Mouse (Mus musculus) left cerebral cortex, adult 9 months (tissue): ENCODE results near the gene Ctdsp2.

Source experiments
- DNase-seq, 2 experiments: peaks; one replicate each; pipeline ENCODE4 v3.0.0; 2022; ENCODE audit warnings: low spot score in 2 of 2

The Ctdsp2 gene

GRCm38 (mm10) chr10:126962966-126963330 lies 15.6 kb upstream of the Ctdsp2 start:
- no peak for DNase-seq

GRCm38 (mm10) chr10:126963821-126964220 lies 14.7 kb upstream of the Ctdsp2 start:
- no peak for DNase-seq

- DNase-seq = no peak
Measured at GRCm38 (mm10) chr10:126971363-126972050, 7.0 kb upstream of the Ctdsp2 start.

GRCm38 (mm10) chr10:126972051-126972725 lies 6.3 kb upstream of the Ctdsp2 start:
- no peak for DNase-seq

- DNase-seq = no peak
Measured at GRCm38 (mm10) chr10:126972988-126973387, 5.5 kb upstream of the Ctdsp2 start.

GRCm38 (mm10) chr10:126975706-126976105 lies 2.8 kb upstream of the Ctdsp2 start:
- DNase-seq = no peak

GRCm38 (mm10) chr10:126977076-126977475 lies 1.4 kb upstream of the Ctdsp2 start:
- no peak for DNase-seq

- DNase-seq = no peak
Measured at GRCm38 (mm10) chr10:126979121-126979635, 661 bp downstream of the Ctdsp2 start.

GRCm38 (mm10) chr10:126979636-126980151 lies 1.2 kb downstream of the Ctdsp2 start:
- DNase-seq = peak in 1 of 2 experiments; percentile 65

GRCm38 (mm10) chr10:126980221-126980932 lies 1.9 kb downstream of the Ctdsp2 start:
- DNase-seq = peak in 1 of 2 experiments; percentile 52

GRCm38 (mm10) chr10:126980933-126981530 lies 2.5 kb downstream of the Ctdsp2 start:
- DNase-seq = no peak

GRCm38 (mm10) chr10:126981746-126982145 lies 3.2 kb downstream of the Ctdsp2 start:
- DNase-seq = no peak

- no peak for DNase-seq
Measured at GRCm38 (mm10) chr10:126983193-126983725, 4.7 kb downstream of the Ctdsp2 start.

- no peak for DNase-seq
Measured at GRCm38 (mm10) chr10:126984189-126985004, 5.9 kb downstream of the Ctdsp2 start.

GRCm38 (mm10) chr10:126985127-126985526 lies 6.6 kb downstream of the Ctdsp2 start:
- DNase-seq = no peak

GRCm38 (mm10) chr10:126985579-126985978 lies 7.1 kb downstream of the Ctdsp2 start:
- DNase-seq = no peak

GRCm38 (mm10) chr10:126986541-126986961 lies 8.0 kb downstream of the Ctdsp2 start:
- peak in 1 of 2 experiments; percentile 73 for DNase-seq

GRCm38 (mm10) chr10:126987183-126988118 lies 8.9 kb downstream of the Ctdsp2 start:
- no peak for DNase-seq

- DNase-seq = no peak
Measured at GRCm38 (mm10) chr10:126988513-126989165, 10.1 kb downstream of the Ctdsp2 start.
